Mouse (Mus musculus): Measurements from ENCODE around the gene Rrm2.
"Not testable (repeated sequence)": the region's sequence is repeated elsewhere in the genome, so short reads cannot be mapped to it uniquely, and the experiment has no call there.

Gene Rrm2

DNA sequence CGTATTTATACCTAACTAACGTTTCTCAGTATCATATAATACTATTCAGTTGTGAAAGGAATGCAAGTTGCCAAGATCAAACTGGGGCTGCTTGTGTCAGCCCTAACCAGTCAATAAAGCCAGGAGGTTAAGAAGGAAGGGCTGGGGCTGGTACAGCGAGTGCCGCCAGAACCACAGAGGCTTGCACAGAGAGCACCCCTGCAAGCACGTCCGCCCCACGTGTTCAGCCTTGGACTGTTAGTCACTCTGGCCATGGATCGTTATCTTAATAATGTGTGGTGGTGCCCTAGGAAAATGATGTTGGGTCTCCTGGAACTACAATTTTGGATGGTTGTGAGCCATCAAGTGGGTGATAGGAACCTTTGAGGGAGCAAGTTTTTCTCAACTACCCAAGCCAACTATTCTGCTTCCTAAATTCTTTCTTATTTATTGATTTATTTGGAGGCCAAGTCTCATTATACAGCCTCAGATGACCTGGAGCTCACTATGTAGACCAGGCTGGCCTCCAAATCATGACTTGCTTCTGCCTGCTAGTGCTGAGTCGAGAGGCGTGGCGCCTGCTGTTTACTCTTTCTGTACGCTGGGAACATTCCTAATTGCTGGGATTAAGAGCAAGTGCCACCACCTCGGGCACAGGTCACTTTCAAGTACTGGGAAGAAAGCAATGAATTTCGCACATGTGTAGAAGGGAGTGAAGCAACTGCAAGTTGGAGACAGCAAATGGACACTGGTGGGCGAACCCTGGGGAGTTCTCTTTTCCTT, 2.4 kb upstream of the Rrm2 start:
- in situ Hi-C loops (cut with MboI, MseI) = no loop called here

DNA sequence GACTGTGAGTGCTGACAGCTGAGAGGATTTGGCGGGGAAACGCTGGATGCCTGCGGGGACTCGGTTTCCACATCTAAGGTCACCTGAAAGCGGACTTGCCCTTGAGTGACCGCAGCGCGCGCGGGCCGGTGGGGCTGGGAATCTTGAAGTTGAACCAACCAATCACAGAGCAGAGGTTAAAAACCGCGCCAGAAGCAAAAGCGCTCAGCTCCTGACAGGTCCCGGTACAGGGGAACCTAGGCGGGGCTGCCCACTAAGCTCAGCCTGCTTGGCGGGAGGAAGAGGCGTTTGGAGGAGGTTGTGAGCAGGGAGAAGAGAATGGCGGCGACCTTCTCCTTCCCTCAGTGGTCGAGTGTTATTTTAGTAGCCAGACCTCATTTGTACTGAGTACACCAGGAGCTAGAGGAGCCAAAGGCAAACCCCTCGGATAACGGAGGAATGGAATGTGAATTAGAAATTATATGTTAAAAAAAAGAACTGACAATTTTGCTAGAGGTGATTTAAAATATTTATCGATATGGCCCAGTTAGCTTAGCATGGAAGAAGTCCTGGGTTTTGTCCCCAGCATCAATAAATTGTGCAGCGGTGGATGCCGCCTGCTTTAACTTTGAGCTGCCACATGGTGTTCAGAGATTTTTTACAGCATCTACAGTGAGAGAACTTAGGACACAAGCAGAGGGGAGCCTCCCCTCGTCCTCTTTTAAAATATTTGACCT, 1.1 kb upstream of the Rrm2 start:
- in situ Hi-C loops (cut with MboI, MseI) = no loop called here

- in situ Hi-C loops (cut with MboI, MseI) = no loop called here
Measured at GRCm38 (mm10) chr12:24707480-24707802, 600 bp upstream of the Rrm2 start.

GRCm38 (mm10) chr12:24708824-24709218, 780 bp downstream of the Rrm2 start:
- in situ Hi-C loops (cut with MboI, MseI) = no loop called here

DNA sequence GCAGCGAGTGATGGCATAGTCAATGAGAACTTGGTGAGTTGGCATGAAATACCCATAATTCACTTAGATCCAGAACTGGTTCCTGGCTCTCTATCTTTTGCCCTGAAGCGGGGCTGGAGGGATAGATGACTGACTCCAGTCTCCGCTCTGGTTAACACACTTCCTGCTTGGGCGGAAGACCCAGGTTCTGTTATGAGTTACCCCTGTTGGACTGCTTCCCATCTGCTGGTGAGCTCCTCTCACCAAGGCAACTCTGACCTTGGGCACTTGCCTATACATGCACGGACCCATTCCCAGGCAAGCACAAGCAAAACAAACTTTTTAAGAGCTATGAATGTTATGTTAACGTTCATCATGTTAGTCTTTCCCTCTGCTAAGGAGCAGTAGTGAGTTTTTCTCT, 1.4 kb downstream of the Rrm2 start:
- in situ Hi-C loops (cut with MboI, MseI) = no loop called here

DNA sequence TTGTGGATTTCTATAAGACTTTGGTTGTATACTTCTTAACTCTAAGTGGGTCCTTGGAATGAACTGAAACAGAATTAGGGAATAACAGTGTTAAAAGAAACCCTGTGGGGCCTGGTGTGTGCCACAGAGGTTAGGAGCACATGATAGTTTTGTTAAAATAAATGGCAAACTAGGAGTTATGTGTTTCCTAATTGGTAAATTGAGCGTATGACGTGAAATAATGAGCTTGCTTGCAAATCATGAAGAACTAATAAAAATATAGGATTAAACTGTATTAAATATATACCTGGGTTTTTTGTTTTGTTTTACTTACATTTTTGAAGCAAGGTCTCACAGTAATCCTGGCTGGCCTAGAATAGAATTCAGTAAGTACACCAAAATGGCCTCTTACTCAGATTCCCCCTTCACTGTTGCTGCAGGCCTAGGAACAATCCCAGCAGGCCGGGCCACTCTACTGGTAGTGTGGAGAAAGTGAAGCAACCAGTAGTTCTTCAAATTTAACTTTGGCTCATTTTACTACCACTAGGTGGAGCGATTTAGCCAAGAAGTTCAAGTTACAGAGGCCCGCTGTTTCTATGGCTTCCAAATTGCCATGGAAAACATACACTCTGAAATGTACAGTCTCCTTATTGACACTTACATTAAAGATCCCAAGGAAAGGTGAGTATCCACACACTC, 1.9 kb downstream of the Rrm2 start:
- in situ Hi-C loops (cut with MboI, MseI) = no loop called here

DNA sequence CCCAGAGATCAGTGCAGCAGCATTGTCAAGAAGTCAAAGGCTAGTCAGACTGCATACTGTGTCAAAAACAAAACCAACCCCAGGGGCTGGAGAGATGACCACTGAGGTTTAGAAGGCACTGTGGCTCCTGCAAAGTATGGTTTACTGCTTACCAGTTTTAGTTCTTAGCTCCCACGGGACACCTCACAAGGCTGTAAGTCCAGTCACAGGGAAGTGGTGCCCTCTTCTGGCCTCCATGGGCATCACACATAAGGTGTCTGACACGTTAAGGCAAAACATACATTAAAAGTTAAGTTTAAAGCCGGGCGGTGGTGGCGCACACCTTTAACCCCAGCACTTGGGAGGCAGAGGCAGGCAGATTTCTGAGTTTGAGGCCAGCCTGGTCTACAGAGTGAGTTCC, 2.6 kb downstream of the Rrm2 start:
- in situ Hi-C loops (cut with MboI, MseI) = no loop called here

DNA sequence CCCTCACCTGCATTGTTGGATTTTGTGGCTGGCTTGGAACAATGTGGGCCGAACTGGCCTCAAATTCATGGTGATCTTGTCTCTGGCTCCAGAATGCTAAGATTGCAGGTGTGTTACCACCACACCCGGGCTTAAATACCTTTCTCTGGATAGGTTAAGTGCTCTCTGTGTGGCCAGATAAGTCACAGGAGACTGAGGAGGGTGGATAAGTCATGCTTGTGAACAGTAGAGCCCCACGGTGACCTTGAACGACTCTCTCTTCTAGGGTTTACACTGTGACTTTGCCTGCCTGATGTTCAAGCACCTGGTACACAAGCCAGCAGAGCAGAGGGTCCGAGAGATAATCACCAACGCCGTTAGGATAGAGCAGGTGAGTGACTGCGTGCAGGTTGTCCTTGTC, 4.4 kb downstream of the Rrm2 start:
- in situ Hi-C loops (cut with MboI, MseI) = no loop called here

DNA sequence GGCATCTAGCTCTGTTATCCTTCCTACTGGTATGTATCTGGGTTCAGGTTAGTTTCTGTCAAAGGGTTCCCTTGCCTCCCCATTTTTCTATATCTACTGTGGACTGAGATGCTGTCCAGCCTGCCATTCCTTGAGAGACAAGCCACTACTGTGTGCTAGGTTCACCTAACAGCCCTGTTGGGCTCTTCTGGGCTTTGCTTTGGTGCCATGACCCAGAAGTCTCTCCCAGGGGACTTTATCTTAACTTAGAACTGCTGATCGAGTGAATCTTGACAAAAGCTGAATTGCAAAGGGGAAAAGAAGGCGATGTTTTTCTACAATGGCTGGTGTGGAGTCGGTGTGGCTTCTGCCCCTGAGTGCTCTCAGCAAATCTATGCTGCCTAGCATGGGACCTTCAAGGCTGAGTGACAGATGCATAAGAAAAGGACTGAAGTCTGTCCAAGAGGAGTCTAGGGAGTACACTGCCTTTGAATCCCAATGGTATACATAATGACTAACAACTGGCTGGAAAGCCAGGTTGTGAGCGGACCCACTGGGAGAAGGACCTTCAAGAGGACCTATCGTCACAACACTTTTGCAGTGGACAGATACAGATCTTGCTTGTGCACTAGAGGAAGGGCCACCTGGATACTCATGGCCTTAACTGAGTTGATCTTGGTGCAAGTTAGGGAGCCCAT, 6.7 kb downstream of the Rrm2 start:
- in situ Hi-C loops (cut with MboI, MseI) = loop anchor here (5.0 kb wide), 1 partner anchor 233 kb away; no protein-coding TSS in a partner anchor

GRCm38 (mm10) chr12:24715268-24715896, 7.3 kb downstream of the Rrm2 start:
- in situ Hi-C loops (cut with MboI, MseI) = loop anchor here (5.0 kb wide), 1 partner anchor 232 kb away; no protein-coding TSS in a partner anchor

GRCm38 (mm10) chr12:24716721-24717301, 8.8 kb downstream of the Rrm2 start:
- in situ Hi-C loops (cut with MboI, MseI) = loop anchor here (5.0 kb wide), 1 partner anchor 230 kb away; no protein-coding TSS in a partner anchor

GRCm38 (mm10) chr12:24723434-24723833, 15.4 kb downstream of the Rrm2 start:
- in situ Hi-C loops (cut with MboI, MseI) = no loop called here

GRCm38 (mm10) chr12:24723859-24724258, 15.8 kb downstream of the Rrm2 start:
- in situ Hi-C loops (cut with MboI, MseI) = no loop called here

GRCm38 (mm10) chr12:24724369-24724768, 16.3 kb downstream of the Rrm2 start:
- in situ Hi-C loops (cut with MboI, MseI) = no loop called here

GRCm38 (mm10) chr12:24734828-24735394, 26.9 kb downstream of the Rrm2 start:
- in situ Hi-C loops (cut with MboI, MseI) = no loop called here

DNA sequence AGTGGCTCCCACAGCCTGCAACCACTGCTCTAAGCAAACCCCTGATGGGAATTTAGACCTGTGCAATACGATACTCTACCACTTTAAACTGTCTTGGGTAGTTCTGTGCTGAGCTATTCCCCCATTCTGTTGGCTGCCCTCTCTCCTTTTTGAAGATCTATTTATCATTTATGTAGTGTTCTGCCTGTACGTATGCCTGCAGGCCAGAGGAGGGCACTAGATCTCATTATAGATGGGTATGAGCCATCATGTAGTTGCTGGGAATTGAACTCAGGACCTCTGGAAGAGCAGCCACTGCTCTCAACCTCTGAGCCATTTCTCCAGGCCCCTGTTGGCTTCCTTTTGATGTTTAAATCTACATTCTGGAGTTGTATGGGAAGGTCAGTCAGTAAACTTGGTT, 28.9 kb downstream of the Rrm2 start:
- in situ Hi-C loops (cut with MboI, MseI) = no loop called here

- in situ Hi-C loops (cut with MboI, MseI) = no loop called here
Measured at GRCm38 (mm10) chr12:24739963-24740362, 31.9 kb downstream of the Rrm2 start.

- in situ Hi-C loops (cut with MboI, MseI) = not testable (repeated sequence)
Measured at GRCm38 (mm10) chr12:24741535-24741934, 33.5 kb downstream of the Rrm2 start.

GRCm38 (mm10) chr12:24744309-24744708, 36.3 kb downstream of the Rrm2 start:
- in situ Hi-C loops (cut with MboI, MseI) = no loop called here

DNA sequence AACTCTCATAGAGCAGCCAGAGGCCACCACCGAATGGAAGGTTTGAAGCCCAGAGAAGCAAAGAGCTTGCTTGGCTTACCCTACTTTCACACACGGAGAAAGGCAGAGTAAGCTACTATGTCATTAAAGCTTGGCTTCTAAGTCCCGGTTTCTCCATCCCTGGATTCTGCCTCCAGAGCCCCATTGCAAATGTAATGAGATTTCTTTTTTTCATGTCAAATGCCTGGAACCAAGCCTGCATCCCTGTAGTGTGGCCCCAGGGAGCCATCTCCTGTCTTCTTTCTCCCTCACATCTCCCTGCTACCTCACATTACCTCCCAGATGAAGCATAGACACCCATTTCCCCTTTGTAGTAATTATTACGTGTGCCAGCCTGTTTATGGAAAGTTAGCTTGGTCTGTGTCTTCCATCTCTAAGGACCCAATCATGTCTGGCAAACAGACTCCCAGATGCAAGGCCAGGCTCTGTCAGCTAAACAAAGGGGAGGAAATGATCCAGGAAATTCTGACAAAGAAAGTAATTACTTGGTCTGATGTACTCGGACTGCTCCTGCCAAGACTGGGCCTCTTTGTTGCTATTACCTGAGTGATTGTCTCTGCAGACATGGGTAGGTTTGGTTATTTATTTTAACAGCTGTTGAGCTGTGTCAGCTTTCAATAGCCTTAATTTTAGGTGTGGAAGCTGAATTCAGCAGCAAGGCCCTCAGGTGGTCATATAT, 38.7 kb downstream of the Rrm2 start:
- in situ Hi-C loops (cut with MboI, MseI) = no loop called here
